Mouse (Mus musculus) spleen, adult 2 months (tissue): ENCODE results near the gene Tmem201.

ENCODE experiments used
- CTCF ChIP-seq: fragments of 200-500 bp; IDR thresholded peaks from 2 replicates; pipeline ENCODE4 v1.5.1; 2011; ENCODE audit warnings: mild to moderate bottlenecking, inconsistent platforms; ENCODE audit not compliant: insufficient read depth, insufficient read length, insufficient replicate concordance; ENCODE audit errors: extremely low read depth
- POLR2A ChIP-seq: fragments of 200-500 bp; IDR thresholded peaks from 2 replicates; pipeline ENCODE4 v1.6.1; 2011; ENCODE audit warnings: low read depth, low read length, inconsistent platforms

DNA sequence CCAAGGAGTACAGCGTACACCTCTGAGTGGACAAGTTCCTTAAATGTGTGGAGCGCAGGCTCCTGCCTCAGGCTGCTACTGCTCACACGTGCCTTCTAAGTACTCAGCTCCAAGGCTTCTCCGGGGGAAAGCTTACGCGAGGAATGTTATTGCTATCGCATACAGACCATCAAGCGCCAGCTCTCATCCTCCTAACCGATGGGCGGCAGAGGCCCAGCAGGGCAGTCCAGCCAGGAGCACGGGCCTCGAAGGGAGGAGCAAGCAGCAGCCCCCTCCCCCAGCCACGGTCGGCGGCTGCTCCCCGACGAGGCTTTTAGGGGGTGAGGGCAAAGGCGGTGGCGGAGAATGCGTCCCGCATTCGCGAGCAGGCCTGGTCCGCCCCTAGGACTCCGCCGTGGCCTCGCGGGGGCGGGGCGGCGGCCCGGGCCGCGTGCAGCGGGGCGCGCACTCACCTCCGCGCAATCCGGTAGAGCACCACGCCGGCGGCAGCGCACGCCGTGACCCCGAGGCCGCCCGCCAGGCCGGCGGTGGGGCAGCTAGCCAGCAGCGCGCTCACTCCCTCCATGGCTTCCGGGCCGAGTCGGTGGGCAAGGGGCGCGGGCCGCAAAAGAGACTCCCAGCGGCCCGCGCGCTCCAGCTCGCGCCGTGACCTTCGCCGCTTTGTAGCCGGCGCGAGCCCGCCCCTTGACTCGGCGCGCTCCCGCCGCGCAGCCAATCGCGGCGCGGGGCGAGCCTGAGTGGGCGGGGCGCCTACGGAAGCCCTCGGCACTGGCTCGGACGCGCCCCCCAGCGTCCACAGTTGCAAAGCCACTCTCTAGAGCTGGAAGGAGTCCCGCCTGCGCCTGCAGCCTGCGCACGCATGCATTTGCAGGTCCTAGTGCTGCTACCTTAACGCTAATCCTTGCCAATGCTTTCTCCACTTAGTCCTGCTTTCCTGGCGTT is at the start of gene Tmem201:
- TF ChIP-seq POLR2A: no peak
- peak; percentile 81 for TF ChIP-seq CTCF
